Mouse (Mus musculus): ENCODE results near the gene Ssbp3. TPM values are rescaled to one million over a fixed set of nuclear protein-coding genes. Genes with fewer than 3 reads are reported as not detected.

Gene Ssbp3
- polyA plus RNA-seq, 1 experiment from 2014 or later: 73.2 TPM

- Histone ChIP-seq H3K27me3 (replicated peaks; ENCODE audit: control insufficient read depth, insufficient read depth, low read length) (no peaks in the 10 kb centered on the region), H3K36me3 (ENCODE audit: control insufficient read depth, insufficient read depth, low read length) (peaks cover 24% of the 10 kb centered on the region), H3K4me3 (ENCODE audit: low read depth, low read length) (no peak overlapping the region), H3K9me3 (ENCODE audit: control insufficient read depth, low read length) (no peaks in the 10 kb centered on the region), H3K4me2 (ENCODE audit: low read length) (no peak overlapping the region), H3K4me1 (replicated peaks; ENCODE audit: control insufficient read depth, insufficient read depth, low read length) (peaks cover 19% of the 10 kb centered on the region), H3K27ac (ENCODE audit: low read depth) (no peak overlapping the region), H3K9ac (ENCODE audit: low read length) (no peak overlapping the region)
- WGBS: 86% methylated on average over 6 of the region's 6 CpGs
- ATAC-seq (replicated peaks; ENCODE audit: low FRiP score, low TSS enrichment, low read depth) (no peak), DNase-seq (ENCODE audit: low spot score) (no peak)
Measured at GRCm38 (mm10) chr4:107013119-107013816, 102.8 kb downstream of the Ssbp3 start.

GRCm38 (mm10) chr4:107013817-107014260 is 103.3 kb downstream of the Ssbp3 start:
- H3K36me3 ChIP-seq (ENCODE audit: control insufficient read depth, insufficient read depth, low read length): peaks cover 24% of the 10 kb centered on the region
- no peaks in the 10 kb centered on the region for H3K27me3 ChIP-seq (replicated peaks; ENCODE audit: control insufficient read depth, insufficient read depth, low read length)
- no peaks in the 10 kb centered on the region for H3K9me3 ChIP-seq (ENCODE audit: control insufficient read depth, low read length)
- H3K4me3 ChIP-seq (ENCODE audit: low read depth, low read length): no peak overlapping the region
- no peak overlapping the region for H3K4me2 ChIP-seq (ENCODE audit: low read length)
- no peak for ATAC-seq (replicated peaks; ENCODE audit: low FRiP score, low TSS enrichment, low read depth)
- WGBS: 78% methylated on average over 9 of the region's 9 CpGs
- H3K9ac ChIP-seq (ENCODE audit: low read length): no peak overlapping the region
- H3K27ac ChIP-seq (ENCODE audit: low read depth): no peak overlapping the region
- no peak for DNase-seq (ENCODE audit: low spot score)
- peaks cover 24% of the 10 kb centered on the region for H3K4me1 ChIP-seq (replicated peaks; ENCODE audit: control insufficient read depth, insufficient read depth, low read length)

GRCm38 (mm10) chr4:107015971-107016511 is 105.5 kb downstream of the Ssbp3 start:
- DNase-seq (ENCODE audit: low spot score) (no peak), ATAC-seq (replicated peaks; ENCODE audit: low FRiP score, low TSS enrichment, low read depth) (no peak)
- H3K4me2 ChIP-seq (ENCODE audit: low read length): no peak overlapping the region
- H3K4me1 ChIP-seq (replicated peaks; ENCODE audit: control insufficient read depth, insufficient read depth, low read length): peaks cover 36% of the 10 kb centered on the region
- no peaks in the 10 kb centered on the region for H3K9me3 ChIP-seq (ENCODE audit: control insufficient read depth, low read length)
- H3K27ac ChIP-seq (ENCODE audit: low read depth): peak overlapping the region; percentile 30; the same call in 1 of the 2 replicates
- H3K36me3 ChIP-seq (ENCODE audit: control insufficient read depth, insufficient read depth, low read length): peaks cover 8% of the 10 kb centered on the region; the same call in 1 of the 2 replicates
- no peak overlapping the region for H3K4me3 ChIP-seq (ENCODE audit: low read depth, low read length)
- no peaks in the 10 kb centered on the region for H3K27me3 ChIP-seq (replicated peaks; ENCODE audit: control insufficient read depth, insufficient read depth, low read length)
- 47% methylated on average over 13 of the region's 13 CpGs for WGBS
- no peak overlapping the region for H3K9ac ChIP-seq (ENCODE audit: low read length)

- Histone ChIP-seq H3K4me2 (ENCODE audit: low read length) (no peak overlapping the region), H3K27me3 (replicated peaks; ENCODE audit: control insufficient read depth, insufficient read depth, low read length) (no peaks in the 10 kb centered on the region), H3K27ac (ENCODE audit: low read depth) (no peak overlapping the region), H3K4me1 (replicated peaks; ENCODE audit: control insufficient read depth, insufficient read depth, low read length) (peaks cover 36% of the 10 kb centered on the region), H3K9me3 (ENCODE audit: control insufficient read depth, low read length) (no peaks in the 10 kb centered on the region), H3K36me3 (ENCODE audit: control insufficient read depth, insufficient read depth, low read length) (0 out of 2 replicates have a peak, but pooled peaks cover 3% of the 10 kb centered on the region), H3K9ac (ENCODE audit: low read length) (no peak overlapping the region), H3K4me3 (ENCODE audit: low read depth, low read length) (no peak overlapping the region)
- ATAC-seq (replicated peaks; ENCODE audit: low FRiP score, low TSS enrichment, low read depth) (no peak), DNase-seq (ENCODE audit: low spot score) (no peak)
Measured at GRCm38 (mm10) chr4:107017257-107017656, 106.8 kb downstream of the Ssbp3 start.

- Histone ChIP-seq H3K4me2 (ENCODE audit: low read length) (no peak overlapping the region), H3K27me3 (replicated peaks; ENCODE audit: control insufficient read depth, insufficient read depth, low read length) (no peaks in the 10 kb centered on the region), H3K9me3 (ENCODE audit: control insufficient read depth, low read length) (no peaks in the 10 kb centered on the region), H3K9ac (ENCODE audit: low read length) (no peak overlapping the region), H3K4me3 (ENCODE audit: low read depth, low read length) (no peak overlapping the region), H3K27ac (ENCODE audit: low read depth) (no peak overlapping the region), H3K36me3 (ENCODE audit: control insufficient read depth, insufficient read depth, low read length) (0 out of 2 replicates have a peak, but pooled peaks cover 3% of the 10 kb centered on the region), H3K4me1 (replicated peaks; ENCODE audit: control insufficient read depth, insufficient read depth, low read length) (peaks cover 36% of the 10 kb centered on the region)
- no peak for DNase-seq (ENCODE audit: low spot score)
- 60% methylated on average over 3 of the region's 3 CpGs for WGBS
- ATAC-seq (replicated peaks; ENCODE audit: low FRiP score, low TSS enrichment, low read depth): no peak
Measured at GRCm38 (mm10) chr4:107018521-107018920, 108.0 kb downstream of the Ssbp3 start.

- Histone ChIP-seq H3K4me3 (ENCODE audit: low read depth, low read length) (no peak overlapping the region), H3K4me1 (replicated peaks; ENCODE audit: control insufficient read depth, insufficient read depth, low read length) (peaks cover 36% of the 10 kb centered on the region), H3K27me3 (replicated peaks; ENCODE audit: control insufficient read depth, insufficient read depth, low read length) (no peaks in the 10 kb centered on the region), H3K9me3 (ENCODE audit: control insufficient read depth, low read length) (no peaks in the 10 kb centered on the region), H3K4me2 (ENCODE audit: low read length) (no peak overlapping the region), H3K36me3 (ENCODE audit: control insufficient read depth, insufficient read depth, low read length) (no peaks in the 10 kb centered on the region), H3K27ac (ENCODE audit: low read depth) (no peak overlapping the region), H3K9ac (ENCODE audit: low read length) (no peak overlapping the region)
- ATAC-seq (replicated peaks; ENCODE audit: low FRiP score, low TSS enrichment, low read depth) (no peak), DNase-seq (ENCODE audit: low spot score) (no peak)
- whole genome bisulfite sequencing: 24% methylated on average over 7 of the region's 7 CpGs
Measured at GRCm38 (mm10) chr4:107019027-107019426, 108.5 kb downstream of the Ssbp3 start.

- ATAC-seq (replicated peaks; ENCODE audit: low FRiP score, low TSS enrichment, low read depth) (no peak), DNase-seq (ENCODE audit: low spot score) (no peak)
- Histone ChIP-seq H3K9me3 (ENCODE audit: control insufficient read depth, low read length) (no peaks in the 10 kb centered on the region), H3K27ac (ENCODE audit: low read depth) (no peak overlapping the region), H3K4me1 (replicated peaks; ENCODE audit: control insufficient read depth, insufficient read depth, low read length) (peaks cover 36% of the 10 kb centered on the region), H3K4me3 (ENCODE audit: low read depth, low read length) (no peak overlapping the region), H3K4me2 (ENCODE audit: low read length) (no peak overlapping the region), H3K9ac (ENCODE audit: low read length) (no peak overlapping the region), H3K36me3 (ENCODE audit: control insufficient read depth, insufficient read depth, low read length) (0 out of 2 replicates have a peak, but pooled peaks cover 3% of the 10 kb centered on the region), H3K27me3 (replicated peaks; ENCODE audit: control insufficient read depth, insufficient read depth, low read length) (no peaks in the 10 kb centered on the region)
- WGBS: 54% methylated on average over 5 of the region's 5 CpGs
Measured at GRCm38 (mm10) chr4:107020287-107021000, 109.9 kb downstream of the Ssbp3 start.

- 68% methylated on average over 3 of the region's 3 CpGs for WGBS
- Histone ChIP-seq H3K27me3 (replicated peaks; ENCODE audit: control insufficient read depth, insufficient read depth, low read length) (no peaks in the 10 kb centered on the region), H3K9me3 (ENCODE audit: control insufficient read depth, low read length) (no peaks in the 10 kb centered on the region), H3K4me1 (replicated peaks; ENCODE audit: control insufficient read depth, insufficient read depth, low read length) (peaks cover 27% of the 10 kb centered on the region), H3K4me3 (ENCODE audit: low read depth, low read length) (no peak overlapping the region), H3K27ac (ENCODE audit: low read depth) (no peak overlapping the region), H3K4me2 (ENCODE audit: low read length) (no peak overlapping the region), H3K36me3 (ENCODE audit: control insufficient read depth, insufficient read depth, low read length) (peaks cover 3% of the 10 kb centered on the region; the same call in 1 of the 2 replicates), H3K9ac (ENCODE audit: low read length) (no peak overlapping the region)
- ATAC-seq (replicated peaks; ENCODE audit: low FRiP score, low TSS enrichment, low read depth) (no peak), DNase-seq (ENCODE audit: low spot score) (no peak)
Measured at GRCm38 (mm10) chr4:107021464-107021863, 111.0 kb downstream of the Ssbp3 start.
